Mouse (Mus musculus): ENCODE results near the gene Zbtb16.

- TF ChIP-seq CTCF (IDR thresholded peaks at IDR 0.05; ENCODE audit: low read depth, low read length), result no peak
- no peak for TF ChIP-seq POLR2A (IDR thresholded peaks at IDR 0.05; ENCODE audit: extremely low read depth, insufficient read depth, low read length)
These were observed 228.6 kb downstream of the Zbtb16 start for GRCm38 (mm10) chr9:48607417-48607816.
